Mouse (Mus musculus): ENCODE results near the gene Ncbp1.
A peak's percentile ranks its signal among the peaks of the same experiment; 100 is the strongest.

- no peak for TF ChIP-seq CTCF (IDR thresholded peaks at IDR 0.05; ENCODE audit: extremely low read depth, insufficient read depth, insufficient read length, insufficient replicate concordance)
- TF ChIP-seq POLR2A (IDR thresholded peaks at IDR 0.05; ENCODE audit: low read depth, low read length): peak; percentile 48; the same call in 1 of the 2 replicates
These were observed at the start of gene Ncbp1, which contains the start of gene Tstd2 for GRCm38 (mm10) chr4:46138287-46139222.
